Mouse (Mus musculus) CH12.LX (cell line): ENCODE data around the gene Anp32a. TPM values are rescaled to one million over a fixed set of nuclear protein-coding genes. Genes with fewer than 3 reads are reported as not detected.

Experiments
- DNase-seq: peaks from one replicate; pipeline ENCODE4 v3.0.0-alpha.2; 2013; ENCODE audit errors: extremely low read depth
- H3K27ac ChIP-seq: 2 replicates; pipeline ENCODE4 v1.5.1; 2012; ENCODE audit warnings: low read depth, mild to moderate bottlenecking, control low read depth, moderate library complexity; ENCODE audit not compliant: insufficient read depth
- H3K27me3 ChIP-seq: replicated peaks from 2 replicates; pipeline ENCODE3; 2012; ENCODE audit warnings: inconsistent platforms
- H3K36me3 ChIP-seq, 2 experiments: replicated peaks in 1 of 2; 2 replicates each; pipeline versions ENCODE3 to v1.6.1; 2012; ENCODE audit warnings: inconsistent platforms in 1 of 2, low read length in 1 of 2, mild to moderate bottlenecking in 1 of 2, mixed read lengths in 1 of 2, moderate library complexity in 1 of 2; ENCODE audit not compliant: control insufficient read depth in 1 of 2, insufficient read depth in 1 of 2
- H3K4me1 ChIP-seq, 2 experiments: 2 replicates each; pipeline ENCODE4 v1.6.1; 2012; ENCODE audit warnings: inconsistent platforms in 1 of 2, moderate library complexity in 1 of 2; ENCODE audit not compliant: insufficient read depth in 2 of 2, control insufficient read depth in 1 of 2
- H3K4me2 ChIP-seq: 2 replicates; pipeline ENCODE4 v1.6.1; 2012; ENCODE audit warnings: low read depth, mild to moderate bottlenecking, control low read depth; ENCODE audit not compliant: poor library complexity, insufficient read depth, severe bottlenecking
- H3K4me3 ChIP-seq, 3 experiments: fragments of 150-350 bp in 1 of 3; sonication (generic) in 1 of 3; replicated peaks in 1 of 3; 2 replicates each; pipeline versions ENCODE3 to v1.5.1; 2011 to 2012; ENCODE audit warnings: low read depth in 2 of 3, low read length in 2 of 3, mild to moderate bottlenecking in 2 of 3, moderate library complexity in 2 of 3, control low read depth in 1 of 3, improper control_type of control experiment in 1 of 3, inconsistent platforms in 1 of 3, mixed read lengths in 1 of 3; ENCODE audit not compliant: poor library complexity in 1 of 3
- H3K79me2 ChIP-seq: replicated peaks from 2 replicates; pipeline ENCODE4 v1.6.1; 2012; ENCODE audit warnings: mild to moderate bottlenecking, moderate library complexity; ENCODE audit not compliant: control insufficient read depth, poor library complexity, insufficient read depth, severe bottlenecking; ENCODE audit errors: extremely low read depth
- H3K9ac ChIP-seq: 2 replicates; pipeline ENCODE4 v1.6.1; 2012; ENCODE audit warnings: low read depth, mild to moderate bottlenecking, control low read depth, moderate library complexity; ENCODE audit not compliant: insufficient read depth
- H3K9me3 ChIP-seq: replicated peaks from 2 replicates; pipeline ENCODE3; 2012; ENCODE audit warnings: low read length, inconsistent platforms, mixed read lengths
- BHLHE40 ChIP-seq: IDR thresholded peaks from 2 replicates; pipeline ENCODE4 v1.6.1; 2011; ENCODE audit warnings: mild to moderate bottlenecking, low read depth, low read length, improper control_type of control experiment
- CHD2 ChIP-seq: IDR thresholded peaks from 2 replicates; pipeline ENCODE4 v1.6.1; 2011; ENCODE audit warnings: low read length, improper control_type of control experiment
- CTCF ChIP-seq, 2 experiments: IDR thresholded peaks in 1 of 2; conservative IDR thresholded peaks in 1 of 2; 2 replicates each; pipeline ENCODE4 v1.5.1; 2011 to 2012; ENCODE audit warnings: low read depth in 2 of 2, low read length in 2 of 2, improper control_type of control experiment in 1 of 2, inconsistent platforms in 1 of 2, mild to moderate bottlenecking in 1 of 2, moderate library complexity in 1 of 2
- EP300 ChIP-seq: IDR thresholded peaks from 2 replicates; pipeline ENCODE4 v1.6.1; 2011; ENCODE audit warnings: low read length, improper control_type of control experiment
- ETS1 ChIP-seq: conservative IDR thresholded peaks from 2 replicates; pipeline ENCODE4 v1.6.1; 2012; ENCODE audit warnings: low read depth, mild to moderate bottlenecking, inconsistent platforms, low read length, improper control_type of control experiment, moderate library complexity
- GABPA ChIP-seq: IDR thresholded peaks from 2 replicates; pipeline ENCODE4 v1.6.1; 2012; ENCODE audit warnings: low read depth, low read length, improper control_type of control experiment, inconsistent platforms; ENCODE audit not compliant: insufficient replicate concordance
- IRF4 ChIP-seq: IDR thresholded peaks from 2 replicates; pipeline ENCODE4 v1.6.1; 2014; ENCODE audit warnings: low read depth, mild to moderate bottlenecking, inconsistent platforms, low read length, improper control_type of control experiment
- JUN ChIP-seq: IDR thresholded peaks from 2 replicates; pipeline ENCODE4 v1.6.1; 2011; ENCODE audit warnings: low read depth, mild to moderate bottlenecking, low read length, improper control_type of control experiment, moderate library complexity; ENCODE audit not compliant: insufficient read depth
- JUND ChIP-seq: conservative IDR thresholded peaks from 2 replicates; pipeline ENCODE4 v1.6.1; 2011; ENCODE audit warnings: low read depth, low read length, improper control_type of control experiment
- KAT2A ChIP-seq: IDR thresholded peaks from 2 replicates; pipeline ENCODE4 v1.6.1; 2012; ENCODE audit warnings: low read length, improper control_type of control experiment, inconsistent platforms; ENCODE audit not compliant: insufficient replicate concordance
- MAFK ChIP-seq: IDR thresholded peaks from 2 replicates; pipeline ENCODE4 v1.6.1; 2011; ENCODE audit warnings: low read length, improper control_type of control experiment; ENCODE audit not compliant: insufficient replicate concordance
- MAX ChIP-seq: IDR thresholded peaks from 2 replicates; pipeline ENCODE4 v1.6.1; 2011; ENCODE audit warnings: low read length, improper control_type of control experiment
- MXI1 ChIP-seq: IDR thresholded peaks from 2 replicates; pipeline ENCODE4 v1.6.1; 2011; ENCODE audit warnings: mild to moderate bottlenecking, low read depth, low read length, improper control_type of control experiment
- MYC ChIP-seq: IDR thresholded peaks from 2 replicates; pipeline ENCODE4 v1.6.1; 2011; ENCODE audit warnings: low read depth, mild to moderate bottlenecking, improper control_type of control experiment, low read length
- NELFE ChIP-seq: IDR thresholded peaks from 2 replicates; pipeline ENCODE4 v1.6.1; 2011; ENCODE audit warnings: low read depth, low read length, improper control_type of control experiment
- NRF1 ChIP-seq: IDR thresholded peaks from 2 replicates; pipeline ENCODE4 v1.6.1; 2014; ENCODE audit warnings: low read depth, mild to moderate bottlenecking, inconsistent platforms, low read length, improper control_type of control experiment, moderate library complexity
- PAX5 ChIP-seq: IDR thresholded peaks from 2 replicates; pipeline ENCODE4 v1.6.1; 2012; ENCODE audit warnings: low read length, inconsistent platforms, mixed read lengths
- POLR2A ChIP-seq: IDR thresholded peaks from 2 replicates; pipeline ENCODE4 v1.6.1; 2011; ENCODE audit warnings: low read depth, mild to moderate bottlenecking, improper control_type of control experiment, low read length
- POLR2AphosphoS2 ChIP-seq: IDR thresholded peaks from 2 replicates; pipeline ENCODE4 v1.6.1; 2011; ENCODE audit warnings: low read depth, low read length, improper control_type of control experiment
- RAD21 ChIP-seq: IDR thresholded peaks from 2 replicates; pipeline ENCODE4 v1.6.1; 2011; ENCODE audit warnings: low read depth, mild to moderate bottlenecking, low read length, improper control_type of control experiment, moderate library complexity
- RCOR1 ChIP-seq: conservative IDR thresholded peaks from 2 replicates; pipeline ENCODE4 v1.6.1; 2012; ENCODE audit warnings: low read depth, mild to moderate bottlenecking, inconsistent platforms, low read length, improper control_type of control experiment
- SIN3A ChIP-seq: IDR thresholded peaks from 2 replicates; pipeline ENCODE4 v1.6.1; 2012; ENCODE audit warnings: low read length, improper control_type of control experiment, inconsistent platforms
- TBP ChIP-seq: conservative IDR thresholded peaks from 2 replicates; pipeline ENCODE4 v1.6.1; 2011; ENCODE audit warnings: low read depth, low read length, improper control_type of control experiment
- TCF12 ChIP-seq: IDR thresholded peaks from 2 replicates; pipeline ENCODE4 v1.6.1; 2014; ENCODE audit warnings: low read depth, mild to moderate bottlenecking, inconsistent platforms, low read length, improper control_type of control experiment
- UBTF ChIP-seq: IDR thresholded peaks from 2 replicates; pipeline ENCODE4 v1.6.1; 2012; ENCODE audit warnings: low read depth, mild to moderate bottlenecking, inconsistent platforms, low read length, improper control_type of control experiment, moderate library complexity
- USF1 ChIP-seq: IDR thresholded peaks from 2 replicates; pipeline ENCODE4 v1.6.1; 2014; ENCODE audit warnings: low read depth, mild to moderate bottlenecking, inconsistent platforms, low read length, improper control_type of control experiment
- USF2 ChIP-seq: conservative IDR thresholded peaks from 2 replicates; pipeline ENCODE4 v1.6.1; 2011; ENCODE audit warnings: low read depth, low read length, improper control_type of control experiment
- ZKSCAN1 ChIP-seq: IDR thresholded peaks from 2 replicates; pipeline ENCODE4 v1.6.1; 2012; ENCODE audit warnings: low read depth, inconsistent platforms, low read length, improper control_type of control experiment, borderline replicate concordance
- ZMIZ1 ChIP-seq: IDR thresholded peaks from 2 replicates; pipeline ENCODE4 v1.6.1; 2012; ENCODE audit warnings: low read depth, mild to moderate bottlenecking, inconsistent platforms, low read length, improper control_type of control experiment
- dilution Hi-C: fragments of 300-500 bp; cut with MboI; formaldehyde crosslinking; loops from 2 replicates; pipeline ENCODE4 v1.14.3; 2020; ENCODE audit warnings: low sequenced_read_pairs; ENCODE audit not compliant: extremely low pct_unique_long_range_greater_than_20kb, extremely low pct_ligation_motif_present
- in situ Hi-C: fragments of 300-500 bp; cut with MboI; formaldehyde crosslinking; loops from 3 replicates; pipeline ENCODE4 v1.14.3; 2019; ENCODE audit warnings: low sequenced_read_pairs, low pct_ligation_motif_present, low pct_unique_long_range_greater_than_20kb, mixed read lengths
- polyA plus RNA-seq: library from polyadenylated mRNA; unstranded; fragments of >175 nt; gene quantifications from 2 replicates; pipeline ENCODE4 v1.2.1, GENCODE M21; 2012; ENCODE audit warnings: low read depth; ENCODE audit not compliant: insufficient read length
- total RNA-seq, 2 experiments: library from RNA; depleted of rRNA; stranded (reverse); fragments of 300-350 nt in 1 of 2; fragments of >200 nt in 1 of 2; gene quantifications; 2 replicates each; pipeline ENCODE4 v1.2.3; 2012 to 2014

Gene Anp32a
- total and polyA plus RNA-seq, 3 experiments, result 585 to 1,207 (median 869) TPM

GRCm38 (mm10) chr9:62343904-62344491 is 2.9 kb downstream of the Anp32a start:
- Histone ChIP-seq H3K9ac (peak overlapping the region; percentile 95), H3K27me3 (no peaks in the 10 kb centered on the region), H3K27ac (peak overlapping the region; percentile 100), H3K4me3 (peak overlapping the region; percentile 91 to 100 (median 91)), H3K4me1 (peaks cover 7 to 22% of the 10 kb centered on the region in 2 experiments; a peak in 3 of 4 replicates), H3K36me3 (peaks cover 0 to 19% of the 10 kb centered on the region in 2 experiments), H3K4me2 (peak overlapping the region; percentile 78; the same call in 1 of the 2 replicates), H3K9me3 (no peaks in the 10 kb centered on the region), H3K79me2 (peaks cover 92% of the 10 kb centered on the region)
- in situ Hi-C loops, result no loop called here
- peak; percentile 33 for DNase-seq
- TF ChIP-seq CTCF (conservative IDR thresholded peaks at IDR 0.05 in 1 of 2, IDR thresholded peaks at IDR 0.05 in 1 of 2; ENCODE audit: low read depth in 2 of 2, low read length in 2 of 2), result 0 out of 4 replicates have a peak, but pooled peaks of 1 of the 2 experiments have one; percentile 7
- TF ChIP-seq NELFE, result peak; percentile 48; the same call in 1 of the 2 replicates
- TF ChIP-seq POLR2AphosphoS2, result 0 out of 2 replicates have a peak, but pooled peaks have one; percentile 6
- TF ChIP-seq MXI1, result 0 out of 2 replicates have a peak, but pooled peaks have one; percentile 9
- peak; percentile 11; the same call in 1 of the 2 replicates for TF ChIP-seq TCF12
- no peak for TF ChIP-seq BHLHE40
- TF ChIP-seq MAX, result no peak
- peak; percentile 85 for TF ChIP-seq UBTF
- no peak for TF ChIP-seq ZKSCAN1
- peak; percentile 7; the same call in 1 of the 2 replicates for TF ChIP-seq POLR2A
- peak; percentile 38; the same call in 1 of the 2 replicates for TF ChIP-seq NRF1
- dilution Hi-C loops, result no loop called here

DNA sequence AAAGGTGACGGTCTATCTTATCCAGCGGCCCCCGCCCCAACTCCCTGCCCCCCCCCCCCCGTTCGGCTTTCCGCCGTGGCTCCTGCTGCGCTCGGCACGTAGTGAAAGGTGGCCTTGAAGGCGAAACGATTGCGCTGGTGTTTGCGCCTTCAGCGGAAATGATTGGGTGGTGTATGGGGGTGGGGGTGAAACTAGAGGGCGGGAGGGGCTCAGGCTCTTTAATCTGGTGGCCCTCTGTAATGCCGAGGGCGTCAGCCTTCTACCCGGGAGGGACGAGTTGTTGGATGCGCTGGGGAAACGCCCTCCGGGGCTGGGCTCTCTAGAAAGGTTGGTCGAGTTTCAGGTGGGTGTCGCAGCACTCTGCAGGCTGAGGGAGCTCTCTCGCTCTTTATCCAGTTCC is 3.5 kb downstream of the Anp32a start:
- H3K27ac ChIP-seq, result peak overlapping the region; percentile 100
- H3K4me2 ChIP-seq, result peak overlapping the region; percentile 78; the same call in 1 of the 2 replicates
- TF ChIP-seq ZMIZ1 (peak; percentile 29; the same call in 1 of the 2 replicates), TBP (peak; percentile 67), TCF12 (no peak; the same call in 1 of the 2 replicates), MYC (no peak), MXI1 (peak; percentile 26; the same call in 1 of the 2 replicates), USF1 (no peak), CTCF (conservative IDR thresholded peaks at IDR 0.05 in 1 of 2, IDR thresholded peaks at IDR 0.05 in 1 of 2; ENCODE audit: low read depth in 2 of 2, low read length in 2 of 2) (no peak; a peak in 1 of 4 replicates), EP300 (no peak), JUND (no peak), USF2 (no peak), JUN (no peak), KAT2A (no peak), RCOR1 (no peak), CHD2 (0 out of 2 replicates have a peak, but pooled peaks have one; percentile 56), IRF4 (no peak), POLR2A (0 out of 2 replicates have a peak, but pooled peaks have one; percentile 55), GABPA (no peak), SIN3A (peak; percentile 41; the same call in 1 of the 2 replicates), BHLHE40 (no peak; the same call in 1 of the 2 replicates), PAX5 (no peak), RAD21 (no peak; the same call in 1 of the 2 replicates), MAFK (no peak), ETS1 (no peak)
- peaks cover 95% of the 10 kb centered on the region for H3K79me2 ChIP-seq
- no peaks in the 10 kb centered on the region for H3K27me3 ChIP-seq
- peak overlapping the region; percentile 95 for H3K9ac ChIP-seq
- H3K36me3 ChIP-seq, result peaks cover 0 to 24% of the 10 kb centered on the region in 2 experiments
- no peaks in the 10 kb centered on the region for H3K9me3 ChIP-seq
- peaks cover 12 to 27% of the 10 kb centered on the region in 2 experiments for H3K4me1 ChIP-seq
- peak; percentile 88 for DNase-seq
- in situ Hi-C loops (no loop called here), dilution Hi-C loops (no loop called here)
- peak overlapping the region; percentile 91 to 100 (median 91) for H3K4me3 ChIP-seq
